Mouse (Mus musculus) adrenal gland (tissue): ENCODE results near the gene Tnrc18.
"Not testable (repeated sequence)": the region's sequence is repeated elsewhere in the genome, so short reads cannot be mapped to it uniquely, and the experiment has no call there.

Experiments used
- intact Hi-C: fragments of 180-260 bp; cut with DNase I; formaldehyde crosslinking; loops from one replicate; pipeline ENCODE4 v1.15.1; 2025
- long read RNA-seq, 2 experiments: library from polyadenylated mRNA; unstranded; transcript quantifications; one replicate each; pipeline ENCODE4 v2.0.0; 2020; ENCODE audit warnings: borderline replicate concordance in 1 of 2; ENCODE audit not compliant: insufficient replicate concordance in 1 of 2

The Tnrc18 gene
- long read RNA-seq, experiment 1, partial matches to known transcripts, result 3 of 6 reads
- long read RNA-seq, experiment 1, other reads (novel, unspliced or antisense), result 3 of 6 reads
- long read RNA-seq, experiment 2, partial matches to known transcripts, result 3 of 3 reads
- long read RNA-seq, experiment 2, other reads (novel, unspliced or antisense), result 0 of 3 reads

GRCm38 (mm10) chr5:142817524-142818434 is at the start of gene Tnrc18:
Tnrc18 (minus strand) TSS chr5:142817662.
- intact Hi-C loops, result no loop called here

- intact Hi-C loops, result no loop called here
Observed at GRCm38 (mm10) chr5:142857763-142858229, 40.3 kb upstream of the Tnrc18 start.

DNA sequence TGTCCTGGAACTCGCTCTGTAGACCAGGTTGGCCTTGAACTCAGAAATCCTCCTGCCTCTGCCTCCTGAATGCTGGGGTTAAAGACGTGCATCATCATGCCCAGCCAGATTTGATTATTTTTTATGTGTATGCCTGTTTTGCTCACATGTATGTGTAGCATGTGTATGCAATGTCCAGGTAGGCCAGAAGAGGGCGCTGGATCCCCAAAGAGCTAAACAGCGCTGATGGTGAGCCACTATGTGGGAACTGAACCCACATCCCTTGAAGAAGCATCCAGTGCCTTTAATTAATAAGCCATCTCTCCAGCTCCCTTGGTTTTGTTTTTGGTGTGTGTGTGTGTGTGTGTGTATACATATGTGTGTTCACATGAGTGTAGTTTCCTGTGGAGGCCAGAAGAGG is 38.9 kb upstream of the Tnrc18 start:
- intact Hi-C loops, result no loop called here

GRCm38 (mm10) chr5:142854877-142855276 is 37.4 kb upstream of the Tnrc18 start:
- intact Hi-C loops, result no loop called here

DNA sequence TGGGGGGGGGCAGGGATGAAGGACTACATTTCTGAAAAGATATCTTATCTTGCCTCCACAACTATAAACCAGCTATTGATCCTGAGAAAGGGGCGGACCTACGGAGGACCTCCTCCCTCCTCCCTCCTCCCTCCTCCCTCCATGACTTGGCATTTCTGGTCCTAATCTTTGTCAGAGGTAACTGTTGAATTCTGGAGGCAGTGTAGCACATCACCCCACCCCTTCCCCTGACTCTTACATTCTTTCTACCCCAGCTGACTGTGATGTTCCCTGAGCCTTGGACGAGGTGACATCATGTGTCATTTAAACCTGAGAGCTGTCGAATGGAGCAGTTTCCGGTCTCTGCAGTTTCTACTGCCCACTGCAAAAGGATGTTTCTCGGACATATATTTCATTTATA is 36.1 kb upstream of the Tnrc18 start:
- intact Hi-C loops, result no loop called here

GRCm38 (mm10) chr5:142851681-142852049 is 34.2 kb upstream of the Tnrc18 start:
- intact Hi-C loops, result no loop called here

- intact Hi-C loops, result no loop called here
Observed at GRCm38 (mm10) chr5:142850916-142851680, 33.6 kb upstream of the Tnrc18 start.

DNA sequence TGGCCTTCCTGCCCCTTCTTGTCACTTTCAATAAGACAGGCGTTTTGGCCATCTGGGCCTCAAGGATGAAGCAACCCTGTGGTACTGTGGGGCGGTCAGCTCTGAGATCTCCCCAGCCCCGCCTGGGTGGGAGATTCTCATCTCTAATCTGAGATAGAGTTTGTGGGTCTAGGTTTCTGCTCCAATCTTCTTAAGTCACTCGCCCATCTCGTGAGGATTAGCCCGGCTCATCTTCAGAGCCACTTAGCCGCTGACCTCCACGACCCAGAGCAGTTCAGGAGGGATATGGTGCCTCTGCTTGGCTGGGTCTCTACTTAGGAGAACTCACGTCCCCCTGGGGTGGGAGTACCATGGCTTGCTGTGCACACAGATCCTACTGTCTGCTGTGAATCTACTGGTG is 33.0 kb upstream of the Tnrc18 start:
- intact Hi-C loops, result no loop called here

DNA sequence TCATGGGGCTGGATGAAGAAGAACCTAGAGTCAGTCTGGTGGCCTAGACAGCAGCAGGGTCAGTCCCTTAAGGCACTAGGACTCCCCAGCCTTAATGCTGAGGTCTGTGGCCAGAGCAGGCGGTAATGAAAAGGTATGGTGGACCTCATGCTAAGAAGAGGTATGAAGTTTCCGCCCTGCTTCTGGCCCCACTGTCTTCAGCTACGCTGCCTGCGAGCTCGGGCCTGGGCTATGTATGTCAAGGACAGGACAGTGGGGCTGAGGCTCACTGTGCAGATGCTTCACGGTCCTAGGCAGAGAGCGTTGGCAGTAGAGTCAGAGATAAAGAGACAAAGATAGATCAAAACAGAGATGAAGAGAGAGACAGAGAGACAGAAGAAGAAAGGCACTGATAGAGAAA is 31.4 kb upstream of the Tnrc18 start:
- intact Hi-C loops, result no loop called here

DNA sequence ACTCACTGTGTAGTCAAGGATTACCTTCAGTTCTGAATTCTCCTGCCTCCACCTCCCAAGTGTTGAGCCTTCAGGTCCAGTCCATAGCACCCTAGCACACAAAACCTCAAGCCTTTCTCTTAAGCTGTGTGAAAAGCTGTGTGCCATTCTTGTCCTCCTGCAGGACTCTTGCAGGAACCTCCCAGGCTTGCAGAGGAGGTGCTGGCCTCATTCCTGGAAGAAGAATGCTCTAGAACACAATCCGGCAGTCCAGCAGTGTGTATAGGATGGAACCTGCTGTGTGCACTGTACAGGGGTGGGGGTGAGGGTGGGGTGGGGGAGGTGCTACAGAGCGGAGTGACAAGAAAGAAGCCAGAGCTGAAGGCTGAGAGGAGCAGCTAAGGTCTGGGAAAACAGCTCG is 30.7 kb upstream of the Tnrc18 start:
- intact Hi-C loops, result no loop called here

DNA sequence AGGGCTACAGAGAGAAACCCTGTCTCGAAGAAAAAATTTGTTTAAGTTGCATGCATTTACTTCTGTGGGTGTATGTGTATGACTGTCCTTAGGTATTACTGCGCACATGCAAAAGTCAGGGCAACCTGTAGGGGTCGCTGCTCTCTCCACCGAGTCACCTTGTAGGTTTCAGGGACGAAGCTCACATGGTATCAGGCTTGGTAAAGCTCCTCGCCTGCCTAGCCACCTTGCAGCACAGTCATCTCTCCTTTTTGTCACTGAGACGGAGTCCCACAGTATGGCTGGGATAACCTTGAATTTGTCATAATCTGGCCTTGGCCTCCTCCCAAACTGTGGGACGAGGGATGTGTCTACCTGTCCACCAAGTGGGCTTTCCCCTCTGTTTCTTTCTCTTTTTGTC is 27.0 kb upstream of the Tnrc18 start:
- intact Hi-C loops, result loop anchor here (5.0 kb wide), 1 partner anchor 77 kb away; no protein-coding TSS in a partner anchor

GRCm38 (mm10) chr5:142842137-142842642 is 24.7 kb upstream of the Tnrc18 start:
- intact Hi-C loops, result loop anchor here (2.0 to 5.0 kb wide), 2 partner anchors 75 to 119 kb away; no protein-coding TSS in a partner anchor

- intact Hi-C loops, result loop anchor here (2.0 to 5.0 kb wide), 2 partner anchors 74 to 119 kb away; no protein-coding TSS in a partner anchor
Observed at GRCm38 (mm10) chr5:142841372-142842136, 24.1 kb upstream of the Tnrc18 start.

GRCm38 (mm10) chr5:142837427-142837826 is 20.0 kb upstream of the Tnrc18 start:
- intact Hi-C loops, result not testable (repeated sequence)

DNA sequence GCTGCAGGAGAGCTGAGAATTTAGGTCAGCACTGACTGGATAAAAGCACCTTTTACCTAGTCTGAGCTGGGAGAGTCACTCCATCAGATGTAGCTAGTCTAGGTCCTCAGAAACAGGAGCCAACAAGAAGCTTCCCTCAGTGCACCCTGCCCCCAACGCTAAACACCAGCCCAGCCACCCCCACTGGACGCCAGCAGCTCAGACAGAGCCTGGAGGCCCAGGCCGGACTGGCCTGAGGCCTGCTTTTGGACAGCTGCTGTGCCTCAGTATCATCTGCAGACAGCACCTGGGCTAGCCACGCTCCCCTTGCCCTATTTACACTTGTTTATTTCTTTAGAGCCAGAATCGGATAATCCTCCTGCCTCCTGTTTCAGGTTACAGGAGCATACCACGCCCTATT is 19.4 kb upstream of the Tnrc18 start:
- intact Hi-C loops, result no loop called here

GRCm38 (mm10) chr5:142833646-142834438 is 16.4 kb upstream of the Tnrc18 start:
- intact Hi-C loops, result no loop called here

- intact Hi-C loops, result no loop called here
Observed at GRCm38 (mm10) chr5:142826131-142826530, 8.7 kb upstream of the Tnrc18 start.

DNA sequence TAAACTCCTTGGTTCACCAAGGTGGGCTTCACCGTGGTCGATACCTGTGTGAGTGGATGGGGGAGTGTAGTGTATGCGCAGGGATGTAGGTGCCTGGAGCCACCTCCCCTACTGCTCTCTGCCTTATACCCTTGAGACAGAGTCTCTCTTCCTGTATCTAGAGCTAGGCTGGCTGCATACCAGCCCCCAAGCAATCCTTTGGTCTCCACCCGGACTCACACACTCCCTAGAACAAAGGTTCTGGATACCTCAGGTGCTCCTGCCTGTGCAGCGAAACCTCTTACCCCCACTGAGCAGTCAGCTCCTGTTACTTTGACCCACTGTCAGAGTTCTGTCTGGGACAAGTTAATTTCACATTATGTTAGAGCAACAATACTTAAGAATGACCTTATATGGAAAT is 8.2 kb upstream of the Tnrc18 start:
- intact Hi-C loops, result no loop called here

GRCm38 (mm10) chr5:142824091-142824490 is 6.6 kb upstream of the Tnrc18 start:
- intact Hi-C loops, result no loop called here
